Mouse (Mus musculus): ENCODE results near the gene Mmp25. TPM values are rescaled to one million over a fixed set of nuclear protein-coding genes. Genes with fewer than 3 reads are reported as not detected.
A peak's percentile ranks its signal among the peaks of the same experiment; 100 is the strongest.

Gene Mmp25
- polyA plus RNA-seq, 1 experiment from 2014 or later = 1.7 TPM

- 7% methylated on average over 27 of the region's 27 CpGs for WGBS
- H3K4me2 ChIP-seq = peak within 1 kb of the TSS; percentile 14
- no peak within 1 kb of the TSS for H3K9ac ChIP-seq
- no peak within 1 kb of the TSS for H3K27ac ChIP-seq
- no peaks in the 10 kb centered on the region for H3K36me3 ChIP-seq (replicated peaks)
- H3K9me3 ChIP-seq = no peaks in the 10 kb centered on the region
- H3K4me3 ChIP-seq = no peak within 1 kb of the TSS
- no peaks in the 10 kb centered on the region for H3K4me1 ChIP-seq
- peaks cover 42% of the 10 kb centered on the region for H3K27me3 ChIP-seq (replicated peaks)
- no peak for ATAC-seq (replicated peaks)
Measured at GRCm38 (mm10) chr17:23660117-23660875, 15.2 kb upstream of the Mmp25 start, which contains the start of gene Bicdl2. Gene Bicdl2, plus strand, starts transcription at chr17:23660506.

GRCm38 (mm10) chr17:23658450-23658849, 13.4 kb upstream of the Mmp25 start:
- no peak for ATAC-seq (replicated peaks)
- H3K27me3 ChIP-seq (replicated peaks) = peaks cover 39% of the 10 kb centered on the region
- no peaks in the 10 kb centered on the region for H3K36me3 ChIP-seq (replicated peaks)
- no peak overlapping the region for H3K4me2 ChIP-seq
- 78% methylated on average over 3 of the region's 3 CpGs for WGBS
- no peaks in the 10 kb centered on the region for H3K9me3 ChIP-seq
- H3K4me1 ChIP-seq = no peaks in the 10 kb centered on the region
- H3K9ac ChIP-seq = no peak overlapping the region
- no peak overlapping the region for H3K27ac ChIP-seq
- no peak overlapping the region for H3K4me3 ChIP-seq

GRCm38 (mm10) chr17:23654410-23654809, 9.3 kb upstream of the Mmp25 start:
- H3K27me3 ChIP-seq (replicated peaks) = peaks cover 5% of the 10 kb centered on the region
- no peaks in the 10 kb centered on the region for H3K9me3 ChIP-seq
- no peaks in the 10 kb centered on the region for H3K36me3 ChIP-seq (replicated peaks)
- no peak for ATAC-seq (replicated peaks)
- no peak overlapping the region for H3K9ac ChIP-seq
- 67% methylated on average over 2 of the region's 2 CpGs for WGBS
- H3K4me2 ChIP-seq = no peak overlapping the region
- no peak overlapping the region for H3K27ac ChIP-seq
- H3K4me1 ChIP-seq = no peaks in the 10 kb centered on the region
- H3K4me3 ChIP-seq = no peak overlapping the region

GRCm38 (mm10) chr17:23654001-23654400, 8.9 kb upstream of the Mmp25 start:
- Histone ChIP-seq H3K4me2 (no peak overlapping the region), H3K9me3 (no peaks in the 10 kb centered on the region), H3K4me1 (no peaks in the 10 kb centered on the region), H3K4me3 (no peak overlapping the region), H3K27me3 (replicated peaks) (peaks cover 1% of the 10 kb centered on the region), H3K27ac (no peak overlapping the region), H3K36me3 (replicated peaks) (no peaks in the 10 kb centered on the region), H3K9ac (no peak overlapping the region)
- WGBS = 74% methylated on average over 6 of the region's 6 CpGs
- ATAC-seq (replicated peaks) = no peak

- H3K4me3 ChIP-seq = no peak overlapping the region
- WGBS = 67% methylated on average over 2 of the region's 2 CpGs
- H3K9me3 ChIP-seq = no peaks in the 10 kb centered on the region
- H3K27me3 ChIP-seq (replicated peaks) = no peaks in the 10 kb centered on the region; the same call in 1 of the 2 replicates
- no peaks in the 10 kb centered on the region for H3K4me1 ChIP-seq
- no peaks in the 10 kb centered on the region for H3K36me3 ChIP-seq (replicated peaks)
- no peak overlapping the region for H3K9ac ChIP-seq
- H3K27ac ChIP-seq = no peak overlapping the region
- ATAC-seq (replicated peaks) = no peak
- no peak overlapping the region for H3K4me2 ChIP-seq
Measured at GRCm38 (mm10) chr17:23653324-23653723, 8.2 kb upstream of the Mmp25 start.

GRCm38 (mm10) chr17:23651363-23651762, 6.3 kb upstream of the Mmp25 start:
- Histone ChIP-seq H3K36me3 (replicated peaks) (no peaks in the 10 kb centered on the region), H3K4me1 (no peaks in the 10 kb centered on the region), H3K27me3 (replicated peaks) (peaks cover 5% of the 10 kb centered on the region; the same call in 1 of the 2 replicates), H3K4me3 (no peak overlapping the region), H3K27ac (no peak overlapping the region), H3K9me3 (no peaks in the 10 kb centered on the region), H3K4me2 (no peak overlapping the region), H3K9ac (no peak overlapping the region)
- whole genome bisulfite sequencing = 87% methylated on average over 6 of the region's 6 CpGs
- no peak for ATAC-seq (replicated peaks)

- no peaks in the 10 kb centered on the region for H3K9me3 ChIP-seq
- ATAC-seq (replicated peaks) = no peak
- no peak overlapping the region for H3K27ac ChIP-seq
- H3K4me3 ChIP-seq = no peak overlapping the region
- no peak overlapping the region for H3K4me2 ChIP-seq
- peaks cover 27% of the 10 kb centered on the region for H3K27me3 ChIP-seq (replicated peaks)
- WGBS = 26% methylated on average over 10 of the region's 10 CpGs
- H3K9ac ChIP-seq = no peak overlapping the region
- peaks cover 9% of the 10 kb centered on the region for H3K4me1 ChIP-seq
- H3K36me3 ChIP-seq (replicated peaks) = no peaks in the 10 kb centered on the region
Measured at GRCm38 (mm10) chr17:23645894-23646293, 817 bp upstream of the Mmp25 start.

- 84% methylated on average over 8 of the region's 8 CpGs for WGBS
- no peak overlapping the region for H3K27ac ChIP-seq
- H3K9ac ChIP-seq = no peak overlapping the region
- no peaks in the 10 kb centered on the region for H3K9me3 ChIP-seq
- H3K4me3 ChIP-seq = no peak overlapping the region
- H3K4me2 ChIP-seq = no peak overlapping the region
- no peaks in the 10 kb centered on the region for H3K36me3 ChIP-seq (replicated peaks)
- no peaks in the 10 kb centered on the region for H3K27me3 ChIP-seq (replicated peaks)
- no peak for ATAC-seq (replicated peaks)
- no peaks in the 10 kb centered on the region for H3K4me1 ChIP-seq
Measured at GRCm38 (mm10) chr17:23631241-23631640, 13.8 kb downstream of the Mmp25 start.

- H3K36me3 ChIP-seq (replicated peaks) = no peaks in the 10 kb centered on the region
- H3K27me3 ChIP-seq (replicated peaks) = no peaks in the 10 kb centered on the region
- H3K9me3 ChIP-seq = no peaks in the 10 kb centered on the region
- peak; percentile 78 for ATAC-seq (replicated peaks)
- no peak overlapping the region for H3K27ac ChIP-seq
- H3K4me1 ChIP-seq = no peaks in the 10 kb centered on the region
- H3K4me2 ChIP-seq = peak overlapping the region; percentile 39
- H3K9ac ChIP-seq = no peak overlapping the region
- H3K4me3 ChIP-seq = 0 out of 2 replicates have a peak overlapping the region, but pooled peaks have one; percentile 10
- WGBS = 19% methylated on average over 22 of the region's 22 CpGs
Measured at GRCm38 (mm10) chr17:23630195-23631020, 14.7 kb downstream of the Mmp25 start.

- Histone ChIP-seq H3K4me1 (no peaks in the 10 kb centered on the region), H3K27me3 (replicated peaks) (no peaks in the 10 kb centered on the region), H3K9ac (no peak overlapping the region), H3K27ac (no peak overlapping the region), H3K9me3 (no peaks in the 10 kb centered on the region), H3K4me3 (no peak overlapping the region), H3K4me2 (no peak overlapping the region), H3K36me3 (replicated peaks) (no peaks in the 10 kb centered on the region)
- WGBS = 34% methylated on average over 7 of the region's 7 CpGs
- no peak for ATAC-seq (replicated peaks)
Measured at GRCm38 (mm10) chr17:23627813-23628212, 17.3 kb downstream of the Mmp25 start.

GRCm38 (mm10) chr17:23620351-23620750, 24.7 kb downstream of the Mmp25 start:
- H3K27me3 ChIP-seq (replicated peaks) = no peaks in the 10 kb centered on the region
- WGBS = 89% methylated on average over 7 of the region's 7 CpGs
- no peak overlapping the region for H3K9ac ChIP-seq
- H3K9me3 ChIP-seq = no peaks in the 10 kb centered on the region
- no peak overlapping the region for H3K4me2 ChIP-seq
- no peaks in the 10 kb centered on the region for H3K36me3 ChIP-seq (replicated peaks)
- no peak overlapping the region for H3K27ac ChIP-seq
- no peak for ATAC-seq (replicated peaks)
- no peaks in the 10 kb centered on the region for H3K4me1 ChIP-seq
- H3K4me3 ChIP-seq = no peak overlapping the region

- H3K9me3 ChIP-seq = no peaks in the 10 kb centered on the region
- H3K27ac ChIP-seq = no peak overlapping the region
- no peaks in the 10 kb centered on the region for H3K27me3 ChIP-seq (replicated peaks)
- H3K4me1 ChIP-seq = no peaks in the 10 kb centered on the region
- H3K4me3 ChIP-seq = no peak overlapping the region
- no peak for ATAC-seq (replicated peaks)
- 63% methylated on average over 9 of the region's 9 CpGs for WGBS
- no peak overlapping the region for H3K9ac ChIP-seq
- no peak overlapping the region for H3K4me2 ChIP-seq
- H3K36me3 ChIP-seq (replicated peaks) = no peaks in the 10 kb centered on the region
Measured at GRCm38 (mm10) chr17:23617087-23617486, 28.0 kb downstream of the Mmp25 start.
